Mouse (Mus musculus): ENCODE results near the gene Calr.

The Calr gene

GRCm38 (mm10) chr8:84846722-84847572 is at the start of gene Calr:
TSS of gene Calr (minus strand) at chr8:84846934.
- in situ Hi-C loops (cut with MboI, MseI) = loop anchor here (5.0 to 25.0 kb wide), 2 partner anchors 55 to 1110 kb away; partner anchors contain the start of genes Adgre5 and Klf1

- in situ Hi-C loops (cut with MboI, MseI) = no loop called here
Observed at GRCm38 (mm10) chr8:84895963-84896362, 49.2 kb upstream of the Calr start.

GRCm38 (mm10) chr8:84893709-84894134 is 47.0 kb upstream of the Calr start, which contains the start of gene Gcdh:
TSS of gene Gcdh (minus strand) at chr8:84893921.
- in situ Hi-C loops (cut with MboI, MseI) = no loop called here

GRCm38 (mm10) chr8:84892993-84893708 is 46.4 kb upstream of the Calr start:
- in situ Hi-C loops (cut with MboI, MseI) = no loop called here

- in situ Hi-C loops (cut with MboI, MseI) = no loop called here
Observed at GRCm38 (mm10) chr8:84889141-84889540, 42.4 kb upstream of the Calr start.

GRCm38 (mm10) chr8:84888280-84888679 is 41.5 kb upstream of the Calr start:
- in situ Hi-C loops (cut with MboI, MseI) = no loop called here

GRCm38 (mm10) chr8:84884728-84885127 is 38.0 kb upstream of the Calr start:
- in situ Hi-C loops (cut with MboI, MseI) = no loop called here

GRCm38 (mm10) chr8:84878915-84879314 is 32.2 kb upstream of the Calr start:
- in situ Hi-C loops (cut with MboI, MseI) = no loop called here

GRCm38 (mm10) chr8:84877297-84878035 is 30.7 kb upstream of the Calr start:
- in situ Hi-C loops (cut with MboI, MseI) = no loop called here

- in situ Hi-C loops (cut with MboI, MseI) = no loop called here
Observed at GRCm38 (mm10) chr8:84874339-84874738, 27.6 kb upstream of the Calr start.

- in situ Hi-C loops (cut with MboI, MseI) = no loop called here
Observed at GRCm38 (mm10) chr8:84873016-84873415, 26.3 kb upstream of the Calr start.

GRCm38 (mm10) chr8:84872309-84872965 is 25.7 kb upstream of the Calr start:
- in situ Hi-C loops (cut with MboI, MseI) = no loop called here

- in situ Hi-C loops (cut with MboI, MseI) = no loop called here
Observed at GRCm38 (mm10) chr8:84871376-84872308, 24.9 kb upstream of the Calr start, which contains the start of gene Syce2. TSS of gene Syce2 (plus strand) at chr8:84872111.

- in situ Hi-C loops (cut with MboI, MseI) = no loop called here
Observed at GRCm38 (mm10) chr8:84856864-84857441, 10.2 kb upstream of the Calr start, which contains the start of gene Farsa. TSS of gene Farsa (plus strand) at chr8:84856989.

GRCm38 (mm10) chr8:84856434-84856833 is 9.7 kb upstream of the Calr start:
- in situ Hi-C loops (cut with MboI, MseI) = no loop called here

GRCm38 (mm10) chr8:84847684-84848435 is 1.1 kb upstream of the Calr start:
- in situ Hi-C loops (cut with MboI, MseI) = loop anchor here (5.0 to 25.0 kb wide), 2 partner anchors 54 to 1111 kb away; partner anchors contain the start of genes Adgre5 and Klf1

- in situ Hi-C loops (cut with MboI, MseI) = loop anchor here (5.0 to 25.0 kb wide), 2 partner anchors 56 to 1109 kb away; partner anchors contain the start of genes Adgre5 and Klf1
Observed at GRCm38 (mm10) chr8:84846094-84846721, 526 bp downstream of the Calr start.

All from regulatory T cell (primary cell).